Mouse (Mus musculus): Measurements from ENCODE around the gene Hpf1. TPM values are rescaled to one million over a fixed set of nuclear protein-coding genes. Genes with fewer than 3 reads are reported as not detected.
A peak's percentile ranks its signal among the peaks of the same experiment; 100 is the strongest.

The Hpf1 gene
- total RNA-seq, 2 experiments from 2014 or later: 51.8 to 52.4 TPM

- no peak for TF ChIP-seq CTCF (conservative IDR thresholded peaks at IDR 0.05)
- no peak for DNase-seq (ENCODE audit: low spot score in 2 of 2)
- H3K27ac ChIP-seq: no peak overlapping the region
- no peak overlapping the region for H3K4me3 ChIP-seq
Measured at GRCm38 (mm10) chr8:60869761-60870160, 20.5 kb upstream of the Hpf1 start.

- Histone ChIP-seq H3K27ac (no peak overlapping the region), H3K4me3 (no peak overlapping the region)
- no peak for DNase-seq (ENCODE audit: low spot score in 2 of 2)
- no peak for TF ChIP-seq CTCF (conservative IDR thresholded peaks at IDR 0.05)
Measured at GRCm38 (mm10) chr8:60870231-60871193, 19.7 kb upstream of the Hpf1 start.

GRCm38 (mm10) chr8:60878617-60879016, 11.6 kb upstream of the Hpf1 start:
- Histone ChIP-seq H3K4me3 (no peak overlapping the region), H3K27ac (no peak overlapping the region)
- no peak for DNase-seq (ENCODE audit: low spot score in 2 of 2)
- no peak for TF ChIP-seq CTCF (conservative IDR thresholded peaks at IDR 0.05)

- DNase-seq (ENCODE audit: low spot score in 2 of 2): no peak
- H3K27ac ChIP-seq: no peak overlapping the region
- no peak for TF ChIP-seq CTCF (conservative IDR thresholded peaks at IDR 0.05)
- H3K4me3 ChIP-seq: no peak overlapping the region
Measured at GRCm38 (mm10) chr8:60883419-60884137, 6.6 kb upstream of the Hpf1 start.

- no peak for TF ChIP-seq CTCF (conservative IDR thresholded peaks at IDR 0.05)
- DNase-seq (ENCODE audit: low spot score in 2 of 2): no peak
- H3K27ac ChIP-seq: no peak overlapping the region
- no peak overlapping the region for H3K4me3 ChIP-seq
Measured at GRCm38 (mm10) chr8:60886736-60887135, 3.5 kb upstream of the Hpf1 start.

- H3K27ac ChIP-seq: no peak overlapping the region
Measured at GRCm38 (mm10) chr8:60889131-60889842, 931 bp upstream of the Hpf1 start.

GRCm38 (mm10) chr8:60890520-60890874, 279 bp downstream of the Hpf1 start:
- no peak for DNase-seq (ENCODE audit: low spot score in 2 of 2)
- Histone ChIP-seq H3K27ac (peak overlapping the region; percentile 73; the same call in 1 of the 2 replicates), H3K4me3 (peak overlapping the region; percentile 82)
- TF ChIP-seq CTCF (conservative IDR thresholded peaks at IDR 0.05): no peak

More at GRCm38 (mm10) chr8:60889131-60889842, 931 bp upstream of the Hpf1 start:
- no peak for TF ChIP-seq CTCF (conservative IDR thresholded peaks at IDR 0.05)
- no peak for DNase-seq (ENCODE audit: low spot score in 2 of 2)
- H3K4me3 ChIP-seq: peak overlapping the region; percentile 82; the same call in 1 of the 2 replicates

- no peak for DNase-seq (ENCODE audit: low spot score in 2 of 2)
- H3K4me3 ChIP-seq: no peak overlapping the region
- TF ChIP-seq CTCF (conservative IDR thresholded peaks at IDR 0.05): no peak
- no peak overlapping the region for H3K27ac ChIP-seq
Measured at GRCm38 (mm10) chr8:60891757-60892156, 1.5 kb downstream of the Hpf1 start.

GRCm38 (mm10) chr8:60895878-60896277, 5.7 kb downstream of the Hpf1 start:
- no peak for TF ChIP-seq CTCF (conservative IDR thresholded peaks at IDR 0.05)
- Histone ChIP-seq H3K27ac (no peak overlapping the region), H3K4me3 (no peak overlapping the region)
- no peak for DNase-seq (ENCODE audit: low spot score in 2 of 2)

GRCm38 (mm10) chr8:60900147-60900546, 9.9 kb downstream of the Hpf1 start:
- no peak overlapping the region for H3K4me3 ChIP-seq
- no peak for DNase-seq (ENCODE audit: low spot score in 2 of 2)
- no peak overlapping the region for H3K27ac ChIP-seq
- no peak for TF ChIP-seq CTCF (conservative IDR thresholded peaks at IDR 0.05)

- no peak overlapping the region for H3K4me3 ChIP-seq
- DNase-seq (ENCODE audit: low spot score in 2 of 2): no peak
- no peak for TF ChIP-seq CTCF (conservative IDR thresholded peaks at IDR 0.05)
- H3K27ac ChIP-seq: peak overlapping the region; percentile 2; the same call in 1 of the 2 replicates
Measured at GRCm38 (mm10) chr8:60912081-60912480, 21.9 kb downstream of the Hpf1 start.

GRCm38 (mm10) chr8:60912554-60912953, 22.3 kb downstream of the Hpf1 start:
- DNase-seq (ENCODE audit: low spot score in 2 of 2): no peak
- Histone ChIP-seq H3K4me3 (no peak overlapping the region), H3K27ac (peak overlapping the region; percentile 2; the same call in 1 of the 2 replicates)
- TF ChIP-seq CTCF (conservative IDR thresholded peaks at IDR 0.05): no peak; the same call in 1 of the 2 replicates

- no peak for TF ChIP-seq CTCF (conservative IDR thresholded peaks at IDR 0.05)
- Histone ChIP-seq H3K27ac (no peak overlapping the region), H3K4me3 (no peak overlapping the region)
- DNase-seq (ENCODE audit: low spot score in 2 of 2): no peak
Measured at GRCm38 (mm10) chr8:60919069-60919468, 28.9 kb downstream of the Hpf1 start.

Measured in layer of hippocampus, adult 2 months (tissue).